Mouse (Mus musculus) left cerebral cortex, postnatal 14 days (tissue): ENCODE measurements around the gene Pnmt. TPM values are rescaled to one million over a fixed set of nuclear protein-coding genes. Genes with fewer than 3 reads are reported as not detected.
"Not testable (repeated sequence)": the region's sequence is repeated elsewhere in the genome, so short reads cannot be mapped to it uniquely, and the experiment has no call there.

ENCODE experiments used
- DNase-seq, 2 experiments: peaks; one replicate each; pipeline ENCODE4 v3.0.0; 2021 to 2022; ENCODE audit warnings: low spot score in 2 of 2, mixed read lengths in 1 of 2
- intact Hi-C: fragments of 180-260 bp; cut with DNase I; formaldehyde crosslinking; loops from one replicate; pipeline ENCODE4 v1.15.1; 2025
- total RNA-seq, 2 experiments: library from RNA; stranded (reverse); gene quantifications; 2 replicates each; pipeline ENCODE4 v1.2.3; 2021

The Pnmt gene
- total RNA-seq, 2 experiments from 2014 or later: 0.78 to 1.0 TPM

GRCm38 (mm10) chr11:98379379-98379778 is 6.9 kb upstream of the Pnmt start:
- intact Hi-C loops: no loop called here
- DNase-seq: no peak

- no peak for DNase-seq
- intact Hi-C loops: no loop called here
These were observed 6.1 kb upstream of the Pnmt start for GRCm38 (mm10) chr11:98380106-98380505.

- intact Hi-C loops: no loop called here
- no peak for DNase-seq
These were observed 4.6 kb upstream of the Pnmt start for GRCm38 (mm10) chr11:98381651-98382050.

- intact Hi-C loops, DNase-seq: not testable (repeated sequence)
These were observed 3.8 kb upstream of the Pnmt start for GRCm38 (mm10) chr11:98382405-98382804.

- intact Hi-C loops: no loop called here
- DNase-seq: no peak
These were observed 2.8 kb upstream of the Pnmt start, which contains the start of gene Tcap for GRCm38 (mm10) chr11:98383261-98384030. Tcap (plus strand) TSS chr11:98383811.

GRCm38 (mm10) chr11:98384216-98384615 is 2.0 kb upstream of the Pnmt start:
- no peak for DNase-seq
- intact Hi-C loops: no loop called here

GRCm38 (mm10) chr11:98384721-98385637 is 1.3 kb upstream of the Pnmt start:
- intact Hi-C loops: loop anchor here (5.0 kb wide), 1 partner anchor 38 kb away; the partner anchor contains the start of gene Ppp1r1b
- no peak for DNase-seq

GRCm38 (mm10) chr11:98386596-98386995 is 346 bp downstream of the Pnmt start:
- no peak for DNase-seq
- intact Hi-C loops: loop anchor here (5.0 kb wide), 1 partner anchor 39 kb away; the partner anchor contains the start of gene Ppp1r1b

GRCm38 (mm10) chr11:98387056-98387577 is 867 bp downstream of the Pnmt start:
- DNase-seq: no peak
- intact Hi-C loops: loop anchor here (5.0 kb wide), 1 partner anchor 40 kb away; the partner anchor contains the start of gene Ppp1r1b

GRCm38 (mm10) chr11:98388282-98388681 is 2.0 kb downstream of the Pnmt start:
- intact Hi-C loops: loop anchor here (5.0 kb wide), 1 partner anchor 41 kb away; the partner anchor contains the start of gene Ppp1r1b
- no peak for DNase-seq

- intact Hi-C loops: loop anchor here (1.0 to 5.0 kb wide), 2 partner anchors 42 to 124 kb away; partner anchors contain the start of gene Ppp1r1b
- peak; percentile 80 to 81 for DNase-seq
These were observed 3.1 kb downstream of the Pnmt start for GRCm38 (mm10) chr11:98389221-98389780.

GRCm38 (mm10) chr11:98390141-98390540 is 3.9 kb downstream of the Pnmt start:
- DNase-seq: no peak

GRCm38 (mm10) chr11:98392034-98392433 is 5.8 kb downstream of the Pnmt start:
- intact Hi-C loops: no loop called here
- DNase-seq: no peak

More at GRCm38 (mm10) chr11:98390141-98390540, 3.9 kb downstream of the Pnmt start:
- intact Hi-C loops: no loop called here

GRCm38 (mm10) chr11:98392645-98393044 is 6.4 kb downstream of the Pnmt start:
- intact Hi-C loops: no loop called here
- DNase-seq: no peak

- DNase-seq: no peak
- intact Hi-C loops: no loop called here
These were observed 7.1 kb downstream of the Pnmt start for GRCm38 (mm10) chr11:98393317-98393716.

GRCm38 (mm10) chr11:98394301-98394700 is 8.1 kb downstream of the Pnmt start:
- DNase-seq: no peak
- intact Hi-C loops: no loop called here

GRCm38 (mm10) chr11:98395041-98395440 is 8.8 kb downstream of the Pnmt start:
- intact Hi-C loops: no loop called here
- no peak for DNase-seq

- intact Hi-C loops: no loop called here
These were observed 11.7 kb downstream of the Pnmt start for GRCm38 (mm10) chr11:98397946-98398345.

GRCm38 (mm10) chr11:98400161-98400726 is 14.0 kb downstream of the Pnmt start, which contains the start of gene Pgap3:
Pgap3 (minus strand) TSS chr11:98400490.
- peak; percentile 88 to 92 for DNase-seq
- intact Hi-C loops: no loop called here

More at GRCm38 (mm10) chr11:98397946-98398345, 11.7 kb downstream of the Pnmt start:
- no peak for DNase-seq
